Mouse (Mus musculus) 416B (cell line): Measurements from ENCODE around the gene Mrpl53.
A peak's percentile ranks its signal among the peaks of the same experiment; 100 is the strongest.

ENCODE experiments used
- DNase-seq: peaks from one replicate; pipeline ENCODE4 v3.0.0; 2011; ENCODE audit warnings: low read depth

The Mrpl53 gene

GRCm38 (mm10) chr6:83108762-83109668 is at the start of gene Mrpl53:
Gene Mrpl53 (plus strand): TSS chr6:83109040.
- peak; percentile 82 for DNase-seq

DNA sequence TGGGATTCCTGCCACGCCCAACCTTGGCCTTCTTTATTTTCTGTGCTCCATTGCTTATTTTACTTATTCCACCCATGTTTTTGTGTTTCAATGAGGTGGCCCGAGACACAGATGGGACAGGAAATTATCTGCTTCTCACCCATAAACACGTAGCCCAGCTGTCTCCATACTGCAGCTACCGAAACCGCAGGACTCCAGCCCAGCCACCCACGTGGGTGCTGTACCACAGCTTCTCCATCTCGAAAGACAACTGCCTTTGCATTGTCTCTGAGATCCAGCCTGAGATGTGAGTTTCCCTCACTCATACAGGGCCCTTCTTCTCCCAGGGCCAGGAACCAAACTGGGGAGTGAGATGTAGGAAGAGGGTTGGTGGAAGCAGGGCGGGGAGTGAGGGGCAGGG is 42.8 kb upstream of the Mrpl53 start:
- DNase-seq, result no peak

DNA sequence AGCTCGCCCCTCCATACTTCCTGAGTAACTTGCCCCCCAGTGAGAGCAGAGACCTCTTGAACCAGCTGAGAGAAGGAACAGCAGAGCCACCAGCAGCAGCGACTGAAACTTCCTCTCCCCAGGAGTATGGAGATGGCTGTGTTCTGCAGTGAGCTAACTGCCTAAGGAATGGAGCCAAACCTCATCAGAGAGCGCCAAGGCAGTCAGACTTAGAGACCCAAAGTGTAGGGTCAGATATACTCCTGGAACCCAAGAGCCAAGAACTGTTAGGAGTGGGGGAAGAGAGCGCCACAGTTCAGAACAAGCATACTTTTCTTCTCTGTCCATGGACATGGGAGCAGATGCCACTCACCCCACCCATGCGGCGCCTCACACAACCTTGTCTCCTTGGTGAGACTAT is 42.4 kb upstream of the Mrpl53 start:
- DNase-seq, result no peak

DNA sequence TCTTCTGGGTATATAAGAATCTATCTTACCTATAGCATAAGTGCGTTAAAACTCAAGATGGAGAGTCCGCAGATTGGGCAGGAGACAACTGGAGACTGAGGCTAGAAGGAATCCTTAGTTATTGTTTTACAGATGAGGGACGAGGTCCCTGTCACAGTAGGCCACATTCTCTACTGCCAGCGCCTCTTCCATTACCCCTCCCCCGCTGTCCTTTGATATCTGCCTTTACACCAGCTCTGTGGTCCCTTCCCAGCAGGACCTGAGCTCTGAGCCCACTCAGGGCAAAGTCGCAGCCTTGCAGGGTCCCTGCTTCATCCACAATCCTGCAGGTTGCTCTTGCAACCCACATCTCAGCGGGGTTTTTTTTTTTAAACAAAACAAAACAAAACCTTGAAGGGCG is 40.6 kb upstream of the Mrpl53 start:
- DNase-seq, result no peak

DNA sequence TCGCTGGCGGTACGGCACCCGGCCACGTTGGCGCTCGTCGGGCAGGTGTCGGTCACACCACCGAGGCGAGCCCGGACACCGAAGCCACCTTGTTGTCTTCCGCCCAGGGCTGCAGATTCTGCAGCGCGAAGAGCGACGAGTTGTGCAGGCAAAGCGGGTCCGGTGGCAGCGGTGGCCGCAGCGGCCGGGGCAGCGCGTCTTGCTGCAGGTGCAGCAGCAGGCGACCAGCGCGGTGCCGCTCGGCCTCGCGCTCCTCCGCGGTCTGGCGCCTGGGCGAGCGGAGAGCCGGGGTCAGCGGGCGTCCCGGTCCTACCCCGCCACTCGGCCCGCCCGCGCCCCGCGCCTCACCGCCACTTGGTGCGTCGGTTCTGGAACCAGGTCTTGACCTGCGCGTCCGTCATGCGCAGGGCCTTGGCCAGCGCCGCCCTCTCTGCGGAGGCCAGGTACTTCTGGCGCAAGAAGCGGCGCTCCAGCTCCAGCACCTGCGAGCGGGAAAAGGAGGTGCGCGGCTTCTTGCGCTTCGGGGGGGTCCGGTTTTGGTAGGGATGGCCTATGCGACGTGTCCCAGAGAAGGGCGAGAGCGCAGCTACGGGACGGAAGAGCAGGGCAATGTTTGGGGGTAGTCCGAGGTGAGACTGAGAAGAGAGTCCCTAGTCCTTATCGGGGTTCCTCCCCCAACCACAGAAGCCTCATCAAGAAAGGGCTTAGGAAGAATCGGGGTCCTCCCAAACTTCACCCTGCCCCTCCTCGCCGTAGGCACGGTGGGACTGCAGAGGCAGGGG is 39.9 kb upstream of the Mrpl53 start:
- no peak for DNase-seq

DNA sequence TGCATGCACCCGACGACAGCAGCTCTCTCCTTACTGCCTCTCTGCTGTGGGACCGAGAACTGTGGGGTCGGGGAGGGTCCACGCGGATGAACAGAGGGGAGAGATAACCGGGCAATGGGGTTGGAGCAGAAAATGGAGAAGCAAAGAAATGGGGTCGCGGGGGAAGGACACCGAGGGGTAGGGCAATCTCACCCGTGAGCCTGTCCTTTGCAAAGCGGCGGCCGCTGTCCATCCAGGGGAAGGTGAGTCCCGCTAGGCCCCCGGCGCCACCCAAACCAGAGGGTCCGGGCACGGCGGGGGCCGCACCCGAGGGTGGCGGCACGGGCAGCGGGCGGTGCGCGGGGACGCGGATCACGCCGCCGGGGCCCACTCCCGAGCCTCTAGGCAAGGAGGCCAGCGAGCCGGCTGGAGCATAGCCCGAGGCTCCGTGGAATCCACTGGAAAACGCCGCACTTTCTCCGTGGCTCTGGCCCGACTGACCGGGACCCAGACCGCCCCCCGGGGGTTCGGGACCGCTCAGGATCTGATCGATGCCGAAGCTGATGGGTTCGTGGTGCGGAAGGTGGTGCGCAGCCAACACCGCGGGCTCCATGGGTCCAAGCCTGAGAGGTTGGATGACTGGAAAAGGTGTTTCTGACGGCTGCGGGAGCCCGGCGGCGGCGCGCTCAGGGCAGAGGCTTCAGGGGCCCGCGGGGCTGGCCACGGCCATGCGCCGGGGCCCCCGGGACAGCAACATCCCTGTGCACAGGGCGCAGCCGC is 39.2 kb upstream of the Mrpl53 start:
- DNase-seq, result no peak

GRCm38 (mm10) chr6:83070247-83070310 is 38.8 kb upstream of the Mrpl53 start, which contains the start of gene Tlx2:
Gene Tlx2 (minus strand): TSS chr6:83070293.
- no peak for DNase-seq

GRCm38 (mm10) chr6:83070311-83071219 is 38.3 kb upstream of the Mrpl53 start:
- DNase-seq, result no peak

- no peak for DNase-seq
Observed at GRCm38 (mm10) chr6:83071220-83071619, 37.6 kb upstream of the Mrpl53 start.

DNA sequence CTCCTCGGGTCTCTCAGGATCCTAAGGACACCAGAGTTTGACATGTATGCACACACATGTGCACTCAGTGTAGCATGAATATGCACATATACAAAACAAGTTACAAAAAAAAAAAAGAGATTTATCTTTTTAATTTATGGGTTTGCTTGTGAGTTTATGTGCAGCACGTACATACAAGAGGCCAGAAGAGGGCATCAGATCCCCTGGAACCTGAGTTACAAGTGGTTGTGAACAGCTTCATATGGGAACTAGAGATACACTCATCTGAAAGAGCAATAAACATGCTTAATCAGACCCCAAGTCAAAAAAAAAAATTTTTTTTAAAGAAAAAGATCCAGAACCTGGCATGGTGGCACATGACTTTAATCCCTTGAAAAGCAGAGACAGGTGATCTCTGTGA is 33.9 kb upstream of the Mrpl53 start:
- peak; percentile 72 for DNase-seq

- peak; percentile 31 for DNase-seq
Observed at GRCm38 (mm10) chr6:83077630-83078323, 31.1 kb upstream of the Mrpl53 start, which contains the start of gene Pcgf1. Gene Pcgf1 (plus strand): TSS chr6:83077869.

DNA sequence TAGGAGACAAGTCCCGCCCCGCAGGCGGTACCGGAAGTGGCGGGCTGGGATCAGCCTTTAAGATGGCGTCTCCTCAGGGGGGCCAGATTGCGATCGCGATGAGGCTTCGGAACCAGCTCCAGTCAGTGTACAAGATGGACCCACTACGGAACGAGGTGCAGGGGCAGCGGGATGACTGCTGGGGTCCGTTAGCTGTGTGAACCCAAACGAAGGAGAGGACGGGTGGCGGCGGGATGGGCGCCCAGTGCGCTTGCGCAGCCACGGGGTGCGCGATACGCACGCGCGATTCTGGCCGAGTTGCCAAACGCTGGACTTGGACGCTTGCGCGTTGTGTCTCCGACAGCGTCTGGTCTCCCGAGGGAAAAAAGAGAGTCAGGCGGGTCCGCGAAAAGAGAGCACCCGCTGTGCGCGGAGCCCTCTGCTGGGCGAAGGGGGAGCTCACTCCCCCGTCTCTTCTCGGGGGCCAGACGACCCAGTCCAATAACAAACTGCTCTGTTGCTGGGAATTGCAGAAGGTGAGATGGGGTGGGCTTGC is 30.4 kb upstream of the Mrpl53 start:
- peak; percentile 97 for DNase-seq

GRCm38 (mm10) chr6:83080210-83080609 is 28.6 kb upstream of the Mrpl53 start:
- DNase-seq, result no peak

GRCm38 (mm10) chr6:83083497-83083896 is 25.3 kb upstream of the Mrpl53 start:
- no peak for DNase-seq

GRCm38 (mm10) chr6:83084477-83084876 is 24.4 kb upstream of the Mrpl53 start:
- no peak for DNase-seq

- no peak for DNase-seq
Observed at GRCm38 (mm10) chr6:83086121-83087035, 22.5 kb upstream of the Mrpl53 start, which contains the start of gene Lbx2. Gene Lbx2 (plus strand): TSS chr6:83086367.

DNA sequence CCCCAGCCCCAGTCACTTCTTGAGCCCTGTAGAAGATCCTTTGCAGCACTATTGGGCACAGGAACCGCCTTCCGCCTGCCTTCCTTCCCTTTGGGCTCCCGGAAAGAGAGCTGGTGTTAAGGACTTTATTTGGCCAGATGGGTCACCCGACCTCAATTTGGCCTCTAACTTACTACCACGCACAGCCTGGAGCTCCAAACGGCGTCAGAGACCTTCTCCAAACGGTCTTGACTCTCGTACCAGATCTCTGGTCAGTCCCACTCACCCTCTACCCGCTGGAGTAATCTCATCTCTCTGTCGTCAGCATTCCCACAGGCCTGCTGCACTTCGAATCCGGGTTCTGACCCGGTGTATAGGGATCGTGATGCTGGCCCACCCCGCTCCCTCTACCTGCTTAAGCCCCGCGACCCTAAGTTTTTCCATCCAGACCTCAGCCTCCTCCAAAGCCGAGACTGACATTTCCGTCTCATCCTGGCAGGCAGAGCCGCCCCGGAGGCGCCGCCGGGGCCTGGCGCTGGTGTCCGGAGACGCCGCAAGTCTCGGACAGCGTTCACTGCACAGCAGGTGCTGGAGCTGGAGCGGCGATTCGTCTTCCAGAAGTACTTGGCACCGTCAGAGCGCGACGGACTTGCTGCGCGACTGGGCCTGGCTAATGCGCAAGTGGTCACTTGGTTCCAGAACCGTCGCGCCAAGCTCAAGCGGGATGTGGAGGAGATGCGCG is 21.5 kb upstream of the Mrpl53 start:
- DNase-seq, result no peak

GRCm38 (mm10) chr6:83087926-83088260 is 20.9 kb upstream of the Mrpl53 start:
- DNase-seq, result no peak

- peak; percentile 26 for DNase-seq
Observed at GRCm38 (mm10) chr6:83092416-83093127, 16.3 kb upstream of the Mrpl53 start.
